Mouse (Mus musculus): ENCODE measurements at regions not wholly inside any gene's neighbourhood (a gene's known extent, or its start where the extent isn't known, plus 50 kb on each side); places are given as distances from the start of the nearest gene placed in this dataset.

DNA sequence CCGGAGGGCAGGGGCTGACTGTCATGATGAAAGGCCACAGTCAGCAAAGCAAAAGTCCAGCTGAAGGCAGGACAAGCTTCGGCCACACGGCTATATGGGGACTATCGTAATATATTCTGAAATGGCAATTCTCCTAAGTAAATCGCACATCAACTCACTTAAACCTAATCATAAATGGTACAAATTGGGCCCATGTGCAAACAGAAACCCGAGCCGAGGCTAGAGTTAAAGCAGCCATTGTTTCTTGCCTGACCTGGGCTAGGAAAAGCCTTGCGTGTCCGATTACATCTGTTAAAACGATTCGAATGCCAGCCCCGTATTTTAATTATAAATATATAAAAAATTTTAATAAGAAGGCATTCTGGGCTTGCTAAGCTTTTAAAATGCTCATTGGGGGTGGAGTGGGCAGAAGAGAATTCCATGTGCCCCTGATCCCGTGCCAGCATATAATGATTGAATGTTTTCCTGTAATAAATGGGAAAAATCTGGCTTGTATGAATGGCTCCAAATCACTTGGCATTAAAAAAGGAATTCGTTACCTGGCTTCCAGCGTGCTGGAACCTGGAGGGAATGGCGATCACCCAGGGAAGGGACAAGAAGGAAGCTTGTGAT is 552.7 kb upstream of the Mgmt start:
- Histone ChIP-seq H3K36me3 (no peaks in the 10 kb centered on the region), H3K4me1 (peaks cover 30% of the 10 kb centered on the region), H3K27me3 (no peaks in the 10 kb centered on the region), H3K27ac (peak overlapping the region; percentile 82), H3K9me3 (replicated peaks) (no peaks in the 10 kb centered on the region), H3K4me3 (replicated peaks) (no peak overlapping the region), H3K9ac (no peak overlapping the region), H3K4me2 (no peak overlapping the region)
- 65% methylated on average over 16 of the region's 16 CpGs for WGBS
- ATAC-seq (replicated peaks; ENCODE audit: low FRiP score) = no peak

GRCm38 (mm10) chr7:136342211-136342799 is 552.1 kb upstream of the Mgmt start:
- Histone ChIP-seq H3K9me3 (replicated peaks) (no peaks in the 10 kb centered on the region), H3K27me3 (no peaks in the 10 kb centered on the region), H3K36me3 (no peaks in the 10 kb centered on the region), H3K4me1 (peaks cover 30% of the 10 kb centered on the region), H3K27ac (peak overlapping the region; percentile 82), H3K4me3 (replicated peaks) (no peak overlapping the region), H3K9ac (no peak overlapping the region), H3K4me2 (peak overlapping the region; percentile 23)
- no peak; the same call in 1 of the 2 replicates for ATAC-seq (replicated peaks; ENCODE audit: low FRiP score)
- 35% methylated on average over 10 of the region's 10 CpGs for WGBS

- peak; percentile 79 for ATAC-seq (replicated peaks; ENCODE audit: low FRiP score)
- peaks cover 30% of the 10 kb centered on the region for H3K4me1 ChIP-seq
- no peaks in the 10 kb centered on the region for H3K9me3 ChIP-seq (replicated peaks)
- no peaks in the 10 kb centered on the region for H3K27me3 ChIP-seq
- peak overlapping the region; percentile 82 for H3K27ac ChIP-seq
- H3K9ac ChIP-seq = no peak overlapping the region
- H3K4me2 ChIP-seq = peak overlapping the region; percentile 23
- 8% methylated on average over 8 of the region's 8 CpGs for WGBS
- no peaks in the 10 kb centered on the region for H3K36me3 ChIP-seq
- H3K4me3 ChIP-seq (replicated peaks) = no peak overlapping the region
Measured at GRCm38 (mm10) chr7:136342822-136343221, 551.6 kb upstream of the Mgmt start.

DNA sequence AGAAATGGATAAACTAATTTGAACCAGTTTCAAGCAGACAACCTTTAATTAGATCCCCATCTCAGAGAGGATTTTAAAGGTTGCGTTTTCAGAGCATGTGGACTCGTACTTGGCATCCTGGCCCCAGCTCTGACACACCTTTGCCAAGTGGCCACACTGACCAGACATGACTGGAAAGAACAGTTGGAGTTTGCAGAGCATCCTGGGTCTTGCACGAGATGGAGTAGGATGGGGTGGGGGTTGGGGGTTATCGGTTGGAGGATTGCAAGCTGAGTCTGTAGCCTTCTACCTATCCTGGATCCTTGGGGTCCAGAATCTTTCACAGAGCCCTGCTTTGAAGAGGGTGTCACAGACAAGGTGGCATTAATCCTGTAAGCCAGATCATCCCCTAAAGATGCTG is 550.9 kb upstream of the Mgmt start:
- peaks cover 34% of the 10 kb centered on the region for H3K4me1 ChIP-seq
- 70% methylated on average over 4 of the region's 4 CpGs for WGBS
- peak overlapping the region; percentile 82 for H3K27ac ChIP-seq
- no peaks in the 10 kb centered on the region for H3K9me3 ChIP-seq (replicated peaks)
- H3K9ac ChIP-seq = no peak overlapping the region
- H3K27me3 ChIP-seq = no peaks in the 10 kb centered on the region
- no peak for ATAC-seq (replicated peaks; ENCODE audit: low FRiP score)
- H3K4me2 ChIP-seq = no peak overlapping the region
- no peaks in the 10 kb centered on the region for H3K36me3 ChIP-seq
- H3K4me3 ChIP-seq (replicated peaks) = no peak overlapping the region

GRCm38 (mm10) chr7:136345051-136345450 is 549.4 kb upstream of the Mgmt start:
- ATAC-seq (replicated peaks; ENCODE audit: low FRiP score) = no peak
- H3K27me3 ChIP-seq = no peaks in the 10 kb centered on the region

GRCm38 (mm10) chr7:136346531-136346930 is 547.9 kb upstream of the Mgmt start:
- Histone ChIP-seq H3K4me3 (replicated peaks) (no peak overlapping the region), H3K27ac (no peak overlapping the region), H3K36me3 (no peaks in the 10 kb centered on the region), H3K4me1 (peaks cover 30% of the 10 kb centered on the region), H3K9me3 (replicated peaks) (no peaks in the 10 kb centered on the region), H3K27me3 (no peaks in the 10 kb centered on the region), H3K4me2 (no peak overlapping the region), H3K9ac (no peak overlapping the region)
- 76% methylated on average over 4 of the region's 4 CpGs for WGBS
- ATAC-seq (replicated peaks; ENCODE audit: low FRiP score) = no peak

More at GRCm38 (mm10) chr7:136345051-136345450, 549.4 kb upstream of the Mgmt start:
- Histone ChIP-seq H3K4me3 (replicated peaks) (no peak overlapping the region), H3K9ac (no peak overlapping the region), H3K4me2 (no peak overlapping the region), H3K9me3 (replicated peaks) (no peaks in the 10 kb centered on the region), H3K36me3 (no peaks in the 10 kb centered on the region), H3K27ac (no peak overlapping the region), H3K4me1 (peaks cover 36% of the 10 kb centered on the region)
- 82% methylated on average over 3 of the region's 3 CpGs for WGBS

- H3K4me3 ChIP-seq (replicated peaks) = no peak overlapping the region
- ATAC-seq (replicated peaks; ENCODE audit: low FRiP score) = no peak
- no peak overlapping the region for H3K9ac ChIP-seq
- H3K4me2 ChIP-seq = no peak overlapping the region
- H3K27me3 ChIP-seq = no peaks in the 10 kb centered on the region
- peaks cover 12% of the 10 kb centered on the region for H3K4me1 ChIP-seq
- H3K36me3 ChIP-seq = no peaks in the 10 kb centered on the region
- H3K9me3 ChIP-seq (replicated peaks) = no peaks in the 10 kb centered on the region
- WGBS = 10% methylated on average over 1 of the region's 1 CpGs
- no peak overlapping the region for H3K27ac ChIP-seq
Measured at GRCm38 (mm10) chr7:136348309-136348708, 546.1 kb upstream of the Mgmt start.

- no peaks in the 10 kb centered on the region for H3K27me3 ChIP-seq
- H3K27ac ChIP-seq = no peak overlapping the region
- H3K4me2 ChIP-seq = no peak overlapping the region
- no peaks in the 10 kb centered on the region for H3K36me3 ChIP-seq
- no peaks in the 10 kb centered on the region for H3K9me3 ChIP-seq (replicated peaks)
- peaks cover 6% of the 10 kb centered on the region; the same call in 1 of the 2 replicates for H3K4me1 ChIP-seq
- H3K9ac ChIP-seq = no peak overlapping the region
- WGBS = 90% methylated on average over 14 of the region's 14 CpGs
- ATAC-seq (replicated peaks; ENCODE audit: low FRiP score) = no peak
- H3K4me3 ChIP-seq (replicated peaks) = no peak overlapping the region
Measured at GRCm38 (mm10) chr7:136349651-136350050, 544.8 kb upstream of the Mgmt start.

DNA sequence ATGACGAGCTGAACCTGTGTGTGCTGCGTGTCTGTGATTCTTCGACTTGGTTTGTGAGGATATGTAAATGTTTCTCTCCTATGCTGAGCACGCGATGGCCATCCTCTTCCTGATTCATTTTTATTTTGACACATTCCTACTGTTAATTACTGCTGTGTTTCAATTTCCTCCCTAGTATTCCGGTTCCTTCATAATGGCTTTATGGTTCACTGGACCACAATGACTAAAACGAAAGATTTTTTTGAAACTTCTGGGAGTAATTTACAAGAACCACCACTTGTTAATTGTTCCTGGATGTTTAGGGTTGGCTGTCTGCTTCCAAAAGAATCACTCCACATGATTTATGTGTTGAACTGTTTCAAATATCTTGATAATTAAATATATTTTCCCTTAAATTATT is 537.4 kb upstream of the Mgmt start:
- no peak overlapping the region for H3K27ac ChIP-seq
- H3K4me1 ChIP-seq = peaks cover 4% of the 10 kb centered on the region
- H3K4me2 ChIP-seq = no peak overlapping the region
- H3K36me3 ChIP-seq = no peaks in the 10 kb centered on the region
- H3K27me3 ChIP-seq = no peaks in the 10 kb centered on the region
- H3K9ac ChIP-seq = no peak overlapping the region
- no peaks in the 10 kb centered on the region for H3K9me3 ChIP-seq (replicated peaks)
- WGBS = 30% methylated on average over 7 of the region's 7 CpGs
- ATAC-seq (replicated peaks; ENCODE audit: low FRiP score) = no peak
- H3K4me3 ChIP-seq (replicated peaks) = no peak overlapping the region

DNA sequence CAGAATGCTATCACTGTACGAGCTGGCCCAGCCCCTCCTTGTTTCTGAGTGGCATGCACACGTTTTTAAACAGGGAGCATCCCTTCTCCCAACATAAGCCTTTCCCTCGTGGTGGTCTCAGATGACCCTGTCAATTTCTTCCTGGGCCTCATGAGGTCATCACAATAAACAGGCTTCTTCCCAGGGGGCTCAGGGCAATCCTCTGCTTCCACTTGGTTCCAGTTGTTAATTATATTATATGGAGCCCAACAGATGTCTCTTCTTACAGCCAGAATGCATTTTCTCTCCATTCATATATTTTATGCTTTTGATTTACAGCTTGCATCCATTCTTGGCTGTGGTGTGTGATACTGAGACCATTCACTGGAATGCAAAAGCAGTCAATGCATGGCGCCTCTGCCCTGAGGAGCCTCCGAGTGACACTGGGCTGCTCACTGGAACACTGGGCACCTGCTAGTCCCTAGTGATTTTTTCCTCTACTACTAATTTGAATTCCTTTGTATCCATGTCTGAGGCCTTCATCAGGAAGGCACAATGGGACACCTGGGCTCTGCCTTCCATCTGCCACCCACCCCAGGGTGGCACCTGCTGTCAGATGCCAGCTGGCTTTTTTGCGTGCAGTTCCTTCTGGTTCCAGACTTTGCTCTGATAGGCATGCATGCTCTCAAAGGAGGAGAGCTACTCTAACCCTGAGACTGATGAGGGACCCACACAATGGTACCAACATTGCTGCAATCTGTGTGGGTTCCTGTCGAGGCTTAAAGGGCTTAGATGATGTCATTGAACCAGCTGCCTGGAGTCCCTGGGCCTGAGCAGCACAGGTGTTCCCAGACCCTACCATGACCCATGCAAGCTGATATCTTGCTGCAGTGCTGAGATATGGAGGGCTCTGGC is 528.8 kb upstream of the Mgmt start:
- H3K27ac ChIP-seq = no peak overlapping the region
- WGBS = 45% methylated on average over 7 of the region's 7 CpGs
- H3K9me3 ChIP-seq (replicated peaks) = no peaks in the 10 kb centered on the region
- H3K4me3 ChIP-seq (replicated peaks) = no peak overlapping the region
- H3K4me2 ChIP-seq = no peak overlapping the region
- ATAC-seq (replicated peaks; ENCODE audit: low FRiP score) = no peak
- H3K4me1 ChIP-seq = peaks cover 7% of the 10 kb centered on the region; the same call in 1 of the 2 replicates
- no peaks in the 10 kb centered on the region for H3K27me3 ChIP-seq
- H3K36me3 ChIP-seq = no peaks in the 10 kb centered on the region
- no peak overlapping the region for H3K9ac ChIP-seq

DNA sequence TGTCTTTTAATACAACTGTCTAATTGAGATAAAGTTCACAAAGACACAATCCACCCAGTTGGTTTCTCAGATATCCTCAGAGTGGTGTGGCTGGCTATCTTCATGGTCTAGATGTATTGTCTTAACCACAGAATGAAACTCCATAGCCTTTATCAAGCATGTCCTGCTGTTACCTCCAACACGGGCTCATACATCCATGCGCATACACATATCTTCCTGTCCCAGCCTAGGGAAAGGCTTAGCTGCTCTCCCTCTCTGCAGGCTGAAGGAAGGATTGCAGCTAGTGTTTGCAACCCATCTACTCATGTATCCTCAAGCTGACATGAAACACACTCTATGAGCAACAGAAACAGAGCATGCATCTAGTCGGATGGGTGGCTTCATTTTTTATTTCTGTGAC is 517.2 kb upstream of the Mgmt start:
- 76% methylated on average over 3 of the region's 3 CpGs for WGBS
- H3K27ac ChIP-seq = no peak overlapping the region; the same call in 1 of the 2 replicates
- no peak for ATAC-seq (replicated peaks; ENCODE audit: low FRiP score)

GRCm38 (mm10) chr7:136377742-136378141 is 516.7 kb upstream of the Mgmt start:
- Histone ChIP-seq H3K4me1 (peaks cover 22% of the 10 kb centered on the region), H3K27me3 (0 out of 2 replicates have a peak, but pooled peaks cover 3% of the 10 kb centered on the region), H3K9ac (no peak overlapping the region), H3K36me3 (no peaks in the 10 kb centered on the region), H3K27ac (peak overlapping the region; percentile 29; the same call in 1 of the 2 replicates), H3K4me3 (replicated peaks) (no peak overlapping the region), H3K9me3 (replicated peaks) (no peaks in the 10 kb centered on the region), H3K4me2 (no peak overlapping the region)
- ATAC-seq (replicated peaks; ENCODE audit: low FRiP score) = no peak
- 58% methylated on average over 8 of the region's 8 CpGs for WGBS

More for the DNA sequence above, 517.2 kb upstream of the Mgmt start:
- Histone ChIP-seq H3K4me1 (peaks cover 22% of the 10 kb centered on the region), H3K4me2 (no peak overlapping the region), H3K27me3 (0 out of 2 replicates have a peak, but pooled peaks cover 3% of the 10 kb centered on the region), H3K9me3 (replicated peaks) (no peaks in the 10 kb centered on the region), H3K4me3 (replicated peaks) (no peak overlapping the region), H3K36me3 (no peaks in the 10 kb centered on the region), H3K9ac (no peak overlapping the region)
